Mouse (Mus musculus) kidney, adult 9 months (tissue): ENCODE results near the gene Hs3st3b1.

ENCODE experiments used
- DNase-seq: peaks from one replicate; pipeline ENCODE4 v3.0.0; 2022

Gene Hs3st3b1

DNA sequence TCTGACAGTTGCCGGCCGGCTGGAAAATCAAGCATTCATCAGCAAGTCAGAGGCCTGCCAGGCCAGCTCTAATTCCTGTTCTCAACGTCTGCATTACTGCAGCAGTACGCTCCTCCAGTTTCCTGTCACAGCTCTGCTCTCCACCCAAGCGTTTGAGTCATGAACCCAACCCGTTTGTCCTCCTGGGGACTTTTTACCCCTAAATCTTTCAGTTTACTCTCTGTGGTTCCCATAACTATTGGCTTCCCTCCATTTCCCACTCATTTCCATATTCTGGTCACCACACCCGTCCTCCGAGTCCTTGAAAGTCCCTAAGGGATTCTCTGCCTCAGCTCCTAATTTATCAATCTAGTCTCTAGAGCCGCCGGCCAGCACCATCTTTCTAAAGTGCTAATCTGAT lies 42.8 kb downstream of the Hs3st3b1 start:
- no peak for DNase-seq

DNA sequence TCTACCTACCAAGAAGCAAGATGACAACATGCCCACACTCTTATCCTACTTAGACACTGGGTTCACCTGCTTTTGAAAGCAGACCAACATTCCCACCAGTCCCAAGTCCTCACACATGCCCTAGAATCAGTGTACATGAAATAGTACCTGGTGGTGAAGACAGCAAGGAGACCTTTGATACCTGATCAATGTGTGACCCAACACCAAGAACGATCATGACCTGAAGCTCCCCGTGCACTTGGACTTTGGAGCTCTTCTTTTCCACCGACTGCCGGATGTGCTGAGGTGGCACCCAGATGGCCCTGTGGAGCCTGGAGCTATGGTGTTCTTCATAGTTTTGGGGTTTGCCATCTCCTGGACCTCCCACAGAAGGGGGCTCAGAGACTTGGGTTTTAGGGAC lies 43.5 kb downstream of the Hs3st3b1 start:
- DNase-seq = no peak

DNA sequence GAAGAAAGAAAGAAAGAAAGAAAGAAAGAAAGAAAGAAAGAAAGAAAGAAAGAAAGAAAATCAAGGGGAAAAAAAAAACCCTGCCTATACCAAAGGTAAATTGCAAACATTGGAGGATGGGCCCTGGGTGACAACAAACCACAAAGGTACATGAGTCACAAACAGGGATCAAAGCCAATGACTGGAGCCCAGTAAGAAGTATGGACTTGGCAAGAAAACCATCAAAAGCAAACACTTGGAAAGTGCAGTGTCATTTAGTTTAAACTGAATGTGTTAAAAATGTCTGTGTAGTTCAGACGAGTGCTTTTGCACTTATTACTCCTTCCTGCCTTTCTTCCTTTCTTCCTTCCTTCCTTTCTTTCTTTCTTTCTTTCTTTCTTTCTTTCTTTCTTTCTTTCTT lies 59.3 kb downstream of the Hs3st3b1 start:
- DNase-seq = no peak

DNA sequence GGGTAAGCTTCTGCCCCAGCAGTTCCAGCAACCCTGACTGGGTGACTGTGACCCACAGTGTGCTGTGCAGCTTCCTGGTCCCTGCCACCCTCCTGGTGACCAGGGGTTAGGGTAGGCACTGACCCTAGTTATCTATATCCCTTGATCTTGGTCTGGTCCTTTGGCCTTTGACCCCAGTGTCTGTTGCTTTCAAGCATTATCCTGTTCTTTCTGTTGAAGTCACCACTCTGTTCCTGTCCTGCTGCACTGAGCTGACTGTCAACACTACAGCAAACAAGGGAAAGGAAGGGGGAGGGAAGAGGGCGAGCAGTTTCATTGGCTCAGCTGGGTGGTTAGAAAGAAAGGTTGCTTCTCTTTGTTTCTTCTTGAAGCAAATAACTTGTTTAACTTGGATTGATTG lies 60.1 kb downstream of the Hs3st3b1 start:
- no peak for DNase-seq

DNA sequence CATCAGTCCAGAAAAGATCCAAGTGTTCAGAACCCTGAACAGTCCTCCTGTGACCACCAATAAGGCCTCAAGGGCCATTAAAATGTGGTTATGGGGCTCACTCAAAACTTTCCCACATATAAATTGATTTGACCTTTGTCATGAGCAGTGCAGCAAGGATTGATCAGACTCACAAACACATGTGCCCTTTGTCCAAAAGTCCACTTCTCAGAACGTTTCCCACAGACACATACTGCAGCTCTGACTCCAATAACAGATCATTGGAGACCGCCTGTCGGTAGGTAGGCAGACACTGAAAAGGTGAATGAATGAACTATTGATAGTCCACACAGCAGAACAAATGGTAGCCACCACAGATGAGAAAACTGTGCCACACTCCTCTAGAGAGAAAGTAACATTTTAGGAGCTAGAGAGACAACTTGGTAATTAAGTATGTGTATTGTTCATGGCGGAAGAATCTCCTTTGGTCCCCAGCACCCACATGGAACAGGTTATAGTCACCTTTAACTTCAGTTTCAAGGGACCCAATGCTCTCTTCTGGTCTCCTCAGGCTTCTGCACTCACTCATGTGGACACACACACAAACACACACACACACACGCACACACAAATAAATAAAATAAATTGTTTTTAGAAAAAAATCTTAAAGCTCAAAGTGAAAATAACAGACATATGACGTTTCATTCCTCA lies 70.9 kb downstream of the Hs3st3b1 start:
- no peak for DNase-seq

DNA sequence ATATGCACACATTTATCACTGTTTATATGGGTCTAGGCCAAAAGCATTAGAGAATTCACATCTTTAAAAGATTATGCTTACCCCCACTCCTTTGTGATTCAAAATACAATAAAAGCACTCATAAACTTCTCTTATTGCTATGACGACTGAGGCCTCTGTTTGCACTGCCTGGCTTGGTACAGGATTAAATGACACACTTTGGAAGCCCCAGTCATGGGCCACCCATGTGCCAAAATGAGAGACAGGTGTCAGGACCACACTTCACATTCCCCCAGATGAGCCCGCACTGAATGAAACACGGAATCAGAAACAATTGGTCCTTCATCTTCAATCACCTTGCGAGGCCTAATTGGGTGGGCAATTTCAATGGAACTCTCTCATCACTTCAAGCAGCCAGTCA lies 71.8 kb downstream of the Hs3st3b1 start:
- no peak for DNase-seq

DNA sequence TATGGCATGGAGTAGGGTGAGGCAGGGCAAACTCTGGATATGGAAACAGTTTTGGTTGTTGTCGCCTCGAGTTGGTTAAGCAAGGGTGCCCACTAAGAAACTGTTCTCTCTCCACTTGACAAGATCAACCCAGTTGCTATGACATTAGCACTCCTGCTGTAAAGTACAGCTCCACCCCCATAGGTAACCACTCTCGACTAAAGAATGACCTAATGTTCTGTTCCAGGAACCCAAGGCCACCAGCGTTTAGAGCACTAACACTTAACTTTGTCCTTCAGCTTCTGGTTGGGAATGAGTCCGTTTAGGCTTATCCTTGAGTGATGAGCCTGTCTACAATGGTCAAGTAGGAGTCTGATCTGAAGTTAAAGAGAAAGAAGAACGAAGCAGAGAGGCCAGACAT lies 76.7 kb downstream of the Hs3st3b1 start:
- DNase-seq = no peak

DNA sequence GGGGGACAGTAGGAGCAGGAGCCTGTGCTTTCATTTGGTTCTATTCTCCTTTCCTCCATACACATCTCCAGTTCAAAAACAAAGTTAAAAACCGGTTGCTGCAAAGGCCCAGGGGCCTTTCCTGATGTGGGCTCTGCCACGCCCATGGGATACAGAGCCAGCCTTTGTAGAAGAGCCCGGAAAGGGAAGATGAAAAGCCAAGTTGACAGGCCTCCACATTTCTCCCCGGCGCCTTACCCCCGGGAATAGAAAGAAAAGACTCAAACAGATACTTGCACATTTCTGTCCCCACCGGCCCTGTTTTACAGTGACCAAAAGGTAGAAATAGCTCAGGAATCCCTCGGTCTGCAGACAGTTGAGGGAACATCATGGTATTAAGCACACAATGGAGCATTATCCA lies 77.4 kb downstream of the Hs3st3b1 start:
- DNase-seq = no peak

DNA sequence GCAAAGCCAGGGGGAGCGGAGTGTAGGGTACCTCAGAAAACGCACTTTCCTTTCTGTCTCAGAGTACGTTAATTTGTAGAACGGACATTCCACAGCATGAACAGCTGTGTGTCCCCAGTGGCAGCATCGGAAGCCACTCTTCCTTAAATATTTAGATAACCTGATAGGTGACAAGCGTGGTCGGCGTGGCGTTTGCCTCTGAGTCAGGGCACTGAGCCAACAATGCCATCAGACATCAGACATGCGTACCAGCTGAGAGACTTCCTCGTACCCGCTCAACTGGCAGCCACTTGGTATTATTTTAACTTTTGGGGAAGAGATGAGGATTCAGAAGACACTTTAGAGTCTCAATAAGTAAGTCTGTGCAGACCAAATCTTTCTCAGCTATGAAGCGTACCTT lies 84.6 kb downstream of the Hs3st3b1 start:
- no peak for DNase-seq
